Mouse (Mus musculus): ENCODE data around the gene Vcl. TPM values are rescaled to one million over a fixed set of nuclear protein-coding genes. Genes with fewer than 3 reads are reported as not detected.

Gene Vcl
- total and polyA plus RNA-seq, 3 experiments = 62.4 to 103 (median 102) TPM

GRCm38 (mm10) chr14:20985482-20985881, 56.3 kb downstream of the Vcl start:
- WGBS = 33% methylated on average over 3 of the region's 3 CpGs
- Histone ChIP-seq H3K36me3 (ENCODE audit: control insufficient read depth, insufficient read depth, low read length) (peaks cover 24% of the 10 kb centered on the region), H3K9ac (ENCODE audit: low read depth, low read length) (no peak overlapping the region), H3K27me3 (ENCODE audit: control insufficient read depth, insufficient read depth, low read length) (no peaks in the 10 kb centered on the region), H3K4me1 (ENCODE audit: control insufficient read depth, insufficient read depth, low read length) (peaks cover 5% of the 10 kb centered on the region), H3K27ac (no peak overlapping the region), H3K4me3 (no peak overlapping the region), H3K79me2 (replicated peaks; ENCODE audit: control insufficient read depth, insufficient read depth, low read length) (peaks cover 1% of the 10 kb centered on the region)
- DNase-seq = no peak
- TF ChIP-seq POLR2A (IDR thresholded peaks at IDR 0.05; ENCODE audit: insufficient read depth, low read depth, low read length) (no peak), EP300 (IDR thresholded peaks at IDR 0.05; ENCODE audit: insufficient read depth, low read depth, low read length) (no peak), CTCF (IDR thresholded peaks at IDR 0.05) (no peak)
- intact Hi-C loops (cut with DNase I) = no loop called here

GRCm38 (mm10) chr14:20991492-20991891, 62.3 kb downstream of the Vcl start:
- Histone ChIP-seq H3K27me3 (ENCODE audit: control insufficient read depth, insufficient read depth, low read length) (no peaks in the 10 kb centered on the region), H3K4me3 (no peak overlapping the region), H3K9ac (ENCODE audit: low read depth, low read length) (no peak overlapping the region), H3K79me2 (replicated peaks; ENCODE audit: control insufficient read depth, insufficient read depth, low read length) (peaks cover 1% of the 10 kb centered on the region; the same call in 1 of the 2 replicates), H3K27ac (no peak overlapping the region), H3K36me3 (ENCODE audit: control insufficient read depth, insufficient read depth, low read length) (peaks cover 6% of the 10 kb centered on the region), H3K4me1 (ENCODE audit: control insufficient read depth, insufficient read depth, low read length) (peaks cover 1% of the 10 kb centered on the region)
- no peak for DNase-seq
- intact Hi-C loops (cut with DNase I) = no loop called here
- WGBS = 83% methylated on average over 1 of the region's 1 CpGs
- TF ChIP-seq EP300 (IDR thresholded peaks at IDR 0.05; ENCODE audit: insufficient read depth, low read depth, low read length) (no peak), CTCF (IDR thresholded peaks at IDR 0.05) (no peak), POLR2A (IDR thresholded peaks at IDR 0.05; ENCODE audit: insufficient read depth, low read depth, low read length) (no peak)

- Histone ChIP-seq H3K27ac (no peak overlapping the region), H3K36me3 (ENCODE audit: control insufficient read depth, insufficient read depth, low read length) (peaks cover 8% of the 10 kb centered on the region), H3K4me1 (ENCODE audit: control insufficient read depth, insufficient read depth, low read length) (peaks cover 2% of the 10 kb centered on the region), H3K9ac (ENCODE audit: low read depth, low read length) (no peak overlapping the region), H3K27me3 (ENCODE audit: control insufficient read depth, insufficient read depth, low read length) (no peaks in the 10 kb centered on the region), H3K4me3 (no peak overlapping the region), H3K79me2 (replicated peaks; ENCODE audit: control insufficient read depth, insufficient read depth, low read length) (peaks cover 1% of the 10 kb centered on the region; the same call in 1 of the 2 replicates)
- peak; percentile 34 to 44 for DNase-seq
- intact Hi-C loops (cut with DNase I) = loop anchor here (2.0 kb wide), 3 partner anchors 62 to 188 kb away; no protein-coding TSS in a partner anchor
- TF ChIP-seq POLR2A (IDR thresholded peaks at IDR 0.05; ENCODE audit: insufficient read depth, low read depth, low read length) (no peak), CTCF (IDR thresholded peaks at IDR 0.05) (peak; percentile 93), EP300 (IDR thresholded peaks at IDR 0.05; ENCODE audit: insufficient read depth, low read depth, low read length) (no peak)
- 48% methylated on average over 3 of the region's 3 CpGs for whole genome bisulfite sequencing
These were observed 64.0 kb downstream of the Vcl start for GRCm38 (mm10) chr14:20993067-20993691.

- peaks cover 2% of the 10 kb centered on the region for H3K4me1 ChIP-seq (ENCODE audit: control insufficient read depth, insufficient read depth, low read length)
- H3K9ac ChIP-seq (ENCODE audit: low read depth, low read length) = no peak overlapping the region
- no peak overlapping the region for H3K27ac ChIP-seq
- no peak for DNase-seq
- intact Hi-C loops (cut with DNase I) = no loop called here
- H3K27me3 ChIP-seq (ENCODE audit: control insufficient read depth, insufficient read depth, low read length) = no peaks in the 10 kb centered on the region
- WGBS = 30% methylated on average over 3 of the region's 3 CpGs
- H3K79me2 ChIP-seq (replicated peaks; ENCODE audit: control insufficient read depth, insufficient read depth, low read length) = peaks cover 1% of the 10 kb centered on the region; the same call in 1 of the 2 replicates
- no peak overlapping the region for H3K4me3 ChIP-seq
- TF ChIP-seq EP300 (IDR thresholded peaks at IDR 0.05; ENCODE audit: insufficient read depth, low read depth, low read length) (no peak), CTCF (IDR thresholded peaks at IDR 0.05) (peak; percentile 14; the same call in 1 of the 2 replicates), POLR2A (IDR thresholded peaks at IDR 0.05; ENCODE audit: insufficient read depth, low read depth, low read length) (no peak)
- H3K36me3 ChIP-seq (ENCODE audit: control insufficient read depth, insufficient read depth, low read length) = peaks cover 8% of the 10 kb centered on the region
These were observed 65.3 kb downstream of the Vcl start for GRCm38 (mm10) chr14:20994475-20994874.

GRCm38 (mm10) chr14:20995497-20995896, 66.3 kb downstream of the Vcl start:
- H3K9ac ChIP-seq (ENCODE audit: low read depth, low read length) = no peak overlapping the region
- no peak overlapping the region for H3K27ac ChIP-seq
- H3K36me3 ChIP-seq (ENCODE audit: control insufficient read depth, insufficient read depth, low read length) = peaks cover 8% of the 10 kb centered on the region
- intact Hi-C loops (cut with DNase I) = no loop called here
- whole genome bisulfite sequencing = 92% methylated on average over 2 of the region's 2 CpGs
- H3K4me3 ChIP-seq = no peak overlapping the region
- no peak for DNase-seq
- H3K79me2 ChIP-seq (replicated peaks; ENCODE audit: control insufficient read depth, insufficient read depth, low read length) = peaks cover 1% of the 10 kb centered on the region; the same call in 1 of the 2 replicates
- TF ChIP-seq CTCF (IDR thresholded peaks at IDR 0.05) = no peak
- no peaks in the 10 kb centered on the region for H3K27me3 ChIP-seq (ENCODE audit: control insufficient read depth, insufficient read depth, low read length)
- peaks cover 2% of the 10 kb centered on the region for H3K4me1 ChIP-seq (ENCODE audit: control insufficient read depth, insufficient read depth, low read length)

- 46% methylated on average over 5 of the region's 5 CpGs for WGBS
- peaks cover 8% of the 10 kb centered on the region for H3K36me3 ChIP-seq (ENCODE audit: control insufficient read depth, insufficient read depth, low read length)
- H3K4me1 ChIP-seq (ENCODE audit: control insufficient read depth, insufficient read depth, low read length) = peaks cover 2% of the 10 kb centered on the region
- no peak for DNase-seq
- intact Hi-C loops (cut with DNase I) = no loop called here
- H3K27me3 ChIP-seq (ENCODE audit: control insufficient read depth, insufficient read depth, low read length) = no peaks in the 10 kb centered on the region
- no peak overlapping the region for H3K9ac ChIP-seq (ENCODE audit: low read depth, low read length)
- TF ChIP-seq CTCF (IDR thresholded peaks at IDR 0.05) (no peak), EP300 (IDR thresholded peaks at IDR 0.05; ENCODE audit: insufficient read depth, low read depth, low read length) (no peak), POLR2A (IDR thresholded peaks at IDR 0.05; ENCODE audit: insufficient read depth, low read depth, low read length) (no peak)
- H3K79me2 ChIP-seq (replicated peaks; ENCODE audit: control insufficient read depth, insufficient read depth, low read length) = peaks cover 1% of the 10 kb centered on the region; the same call in 1 of the 2 replicates
- H3K27ac ChIP-seq = no peak overlapping the region
- H3K4me3 ChIP-seq = no peak overlapping the region
These were observed 67.2 kb downstream of the Vcl start for GRCm38 (mm10) chr14:20996361-20996760.

All from heart, adult 2 months (tissue).